Mouse (Mus musculus) embryonic facial prominence, embryonic 10.5 days (tissue): ENCODE measurements around the gene Klrb1f. TPM values are rescaled to one million over a fixed set of nuclear protein-coding genes. Genes with fewer than 3 reads are reported as not detected.
"Not testable (repeated sequence)": the region's sequence is repeated elsewhere in the genome, so short reads cannot be mapped to it uniquely, and the experiment has no call there.

Experiments
- DNase-seq: peaks from one replicate; pipeline ENCODE4 v3.0.0-alpha.2; 2017; ENCODE audit warnings: low spot score
- H3K27ac ChIP-seq: fragments of 300-500 bp; sonication (generic); replicated peaks from 2 replicates; pipeline ENCODE4 v1.5.1; 2016; ENCODE audit warnings: mild to moderate bottlenecking
- H3K27me3 ChIP-seq: fragments of 300-500 bp; sonication (generic); replicated peaks from 2 replicates; pipeline ENCODE4 v1.6.1; 2016; ENCODE audit warnings: low read depth, mild to moderate bottlenecking; ENCODE audit not compliant: poor library complexity, severe bottlenecking
- H3K36me3 ChIP-seq: fragments of 300-500 bp; sonication (generic); replicated peaks from 2 replicates; pipeline ENCODE4 v1.6.1; 2016; ENCODE audit warnings: mild to moderate bottlenecking, moderate library complexity
- H3K4me1 ChIP-seq: fragments of 300-500 bp; sonication (generic); 2 replicates; pipeline ENCODE4 v1.6.1; 2016
- H3K4me3 ChIP-seq: fragments of 300-500 bp; sonication (generic); 2 replicates; pipeline ENCODE4 v1.5.1; 2016; ENCODE audit warnings: mild to moderate bottlenecking, moderate library complexity
- H3K9me3 ChIP-seq: fragments of 300-500 bp; sonication (generic); 2 replicates; pipeline ENCODE4 v1.6.1; 2016; ENCODE audit warnings: mild to moderate bottlenecking
- WGBS: fragments of 180-500 bp; shearing (Covaris S2); methylation state at CpG from one replicate; pipeline ENCODE4 v1.1.7; 2016; 5-methylcytosine and 5-hydroxymethylcytosine counted together
- polyA plus RNA-seq: library from polyadenylated mRNA; unstranded; fragments of >200 nt; fragmentation: Nextera tagmentation; extraction: Ambion mirVana; gene quantifications from 2 replicates; pipeline ENCODE4 v1.2.1, GENCODE M21; 2016

Gene Klrb1f
- polyA plus RNA-seq, 1 experiment from 2014 or later, result not detected

DNA sequence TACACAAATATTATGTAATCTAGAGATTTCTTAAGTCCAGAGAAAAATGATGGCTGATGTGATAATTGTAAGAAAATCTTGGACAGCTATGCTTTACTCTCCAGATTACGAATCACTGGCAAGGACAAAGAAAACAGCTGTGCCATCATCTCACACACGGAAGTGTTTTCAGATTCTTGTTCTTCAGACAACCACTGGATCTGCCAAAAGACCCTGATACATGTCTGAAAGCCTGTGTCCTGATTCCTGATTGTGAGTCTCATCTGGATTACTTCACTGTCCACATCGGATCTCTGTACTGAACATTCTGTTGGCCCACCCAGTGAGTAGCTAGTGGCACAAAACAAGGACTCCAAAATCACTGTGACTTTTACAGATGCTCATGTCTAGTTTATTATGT lies 10.5 kb downstream of the Klrb1f start:
- 83% methylated on average over 3 of the region's 3 CpGs for WGBS
- no peaks in the 10 kb centered on the region for H3K36me3 ChIP-seq
- DNase-seq, result no peak
- no peak overlapping the region for H3K4me3 ChIP-seq
- no peak overlapping the region for H3K27ac ChIP-seq
- no peaks in the 10 kb centered on the region for H3K27me3 ChIP-seq
- no peaks in the 10 kb centered on the region for H3K9me3 ChIP-seq
- H3K4me1 ChIP-seq, result no peaks in the 10 kb centered on the region

DNA sequence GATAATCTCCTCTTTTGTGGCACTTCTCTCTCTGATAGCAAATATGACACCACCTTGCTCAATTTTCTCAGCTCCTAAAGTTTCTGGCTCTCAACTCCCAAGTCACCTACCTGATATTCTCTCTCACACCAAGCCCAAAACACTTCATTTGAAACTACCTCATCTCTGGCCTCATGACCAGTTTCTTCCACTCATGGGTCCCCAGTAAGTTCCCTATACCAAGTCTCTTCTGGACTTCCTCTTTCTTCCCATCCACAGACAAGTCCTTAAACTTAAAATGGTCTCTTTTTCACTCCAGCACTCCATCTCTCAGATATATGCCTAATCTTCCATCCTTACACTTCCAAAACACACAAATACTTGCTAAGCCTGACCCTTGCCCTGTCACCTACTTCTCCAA lies 12.3 kb downstream of the Klrb1f start:
- DNase-seq, result no peak
- Histone ChIP-seq H3K4me1 (no peaks in the 10 kb centered on the region), H3K36me3 (no peaks in the 10 kb centered on the region), H3K9me3 (no peaks in the 10 kb centered on the region), H3K27me3 (no peaks in the 10 kb centered on the region), H3K4me3 (no peak overlapping the region), H3K27ac (no peak overlapping the region)

DNA sequence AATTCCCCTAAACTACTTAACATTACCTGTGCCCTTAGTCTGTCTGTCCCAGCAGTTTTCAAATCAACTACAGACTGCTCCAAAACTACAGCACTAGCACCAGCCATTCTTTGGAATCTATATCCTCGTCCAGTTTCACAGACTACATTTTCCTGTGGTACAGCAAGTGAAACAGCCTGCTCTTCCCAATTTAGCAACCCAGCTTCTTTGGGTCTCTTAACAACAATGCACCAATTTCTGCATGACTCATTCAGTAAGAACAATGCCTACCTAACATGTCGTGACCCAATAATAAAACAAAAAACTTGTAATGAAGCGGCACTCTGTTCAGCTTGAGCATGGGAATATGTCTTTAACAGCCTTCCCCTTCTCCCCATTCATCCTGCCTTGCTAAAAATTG lies 19.7 kb downstream of the Klrb1f start:
- Histone ChIP-seq H3K27ac (no peak overlapping the region), H3K4me1 (no peaks in the 10 kb centered on the region), H3K9me3 (no peaks in the 10 kb centered on the region), H3K36me3 (no peaks in the 10 kb centered on the region), H3K4me3 (no peak overlapping the region), H3K27me3 (no peaks in the 10 kb centered on the region)
- 84% methylated on average over 3 of the region's 3 CpGs for WGBS
- DNase-seq, result no peak

DNA sequence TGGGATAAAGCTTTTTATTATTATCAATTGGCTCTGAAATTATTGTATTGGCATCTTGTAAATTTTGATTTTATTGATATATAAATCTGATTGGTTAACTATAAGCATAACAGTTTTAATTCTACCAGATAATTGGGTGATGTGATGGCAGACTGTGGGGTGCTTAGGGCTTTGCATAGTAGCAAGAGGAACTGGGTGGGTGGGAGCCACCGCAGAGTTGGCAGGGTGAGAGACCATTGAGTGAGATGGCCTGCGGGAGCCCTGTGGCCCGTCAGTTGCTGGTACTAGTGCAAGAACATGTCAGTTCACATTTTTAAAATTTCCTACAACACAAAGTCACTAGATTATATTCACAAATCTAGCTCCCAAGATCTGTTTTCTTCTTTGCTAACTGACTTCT lies 20.2 kb downstream of the Klrb1f start:
- no peak overlapping the region for H3K4me3 ChIP-seq
- H3K9me3 ChIP-seq, result no peaks in the 10 kb centered on the region
- no peaks in the 10 kb centered on the region for H3K27me3 ChIP-seq
- DNase-seq, result no peak
- H3K4me1 ChIP-seq, result no peaks in the 10 kb centered on the region
- no peak overlapping the region for H3K27ac ChIP-seq
- 90% methylated on average over 3 of the region's 3 CpGs for WGBS
- no peaks in the 10 kb centered on the region for H3K36me3 ChIP-seq

DNA sequence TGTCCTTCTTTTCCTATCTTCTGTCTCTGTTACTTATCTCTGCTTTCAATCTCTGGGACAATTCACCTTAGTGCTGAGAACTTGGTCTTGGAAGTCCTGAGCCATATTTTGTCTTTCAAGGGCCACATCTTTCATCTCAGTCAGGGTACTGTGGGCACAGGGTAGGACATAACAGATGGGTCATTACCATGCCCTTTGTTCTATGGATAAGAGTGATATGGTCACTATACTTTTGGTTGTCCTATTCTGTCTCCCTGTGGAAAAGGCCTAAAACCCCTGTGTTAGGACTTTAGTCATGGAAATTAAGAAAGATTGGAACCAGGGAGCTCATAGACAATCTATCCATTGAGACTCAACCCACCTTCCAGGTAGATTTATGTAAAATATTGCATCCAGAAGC lies 20.8 kb downstream of the Klrb1f start:
- no peak overlapping the region for H3K27ac ChIP-seq
- no peak for DNase-seq
- H3K36me3 ChIP-seq, result no peaks in the 10 kb centered on the region
- H3K4me1 ChIP-seq, result no peaks in the 10 kb centered on the region
- no peaks in the 10 kb centered on the region for H3K9me3 ChIP-seq
- no peaks in the 10 kb centered on the region for H3K27me3 ChIP-seq
- no peak overlapping the region for H3K4me3 ChIP-seq

DNA sequence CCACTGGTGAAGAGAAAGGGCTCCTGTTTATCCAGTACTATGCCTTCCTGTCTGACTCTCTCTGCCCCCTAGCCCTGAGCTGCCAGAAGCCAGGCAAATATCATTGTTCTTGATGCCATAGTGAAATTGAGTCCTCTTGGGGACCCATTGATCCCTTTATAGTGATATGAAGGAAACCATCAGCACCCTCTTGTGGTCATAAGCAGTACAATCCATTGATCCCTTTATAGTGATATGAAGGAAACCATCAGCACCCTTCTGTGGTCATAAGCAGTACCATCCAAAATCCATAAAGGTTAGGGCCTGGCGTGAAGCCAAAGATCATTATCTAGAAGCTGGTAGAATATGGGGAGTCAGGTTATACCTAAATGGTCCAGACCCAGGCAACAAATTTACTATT lies 21.3 kb downstream of the Klrb1f start:
- WGBS, result 72% methylated on average over 1 of the region's 1 CpGs
- H3K36me3 ChIP-seq, result no peaks in the 10 kb centered on the region
- H3K27me3 ChIP-seq, result no peaks in the 10 kb centered on the region
- no peaks in the 10 kb centered on the region for H3K9me3 ChIP-seq
- no peak overlapping the region for H3K27ac ChIP-seq
- H3K4me1 ChIP-seq, result no peaks in the 10 kb centered on the region
- no peak overlapping the region for H3K4me3 ChIP-seq
- peak; percentile 12 for DNase-seq

DNA sequence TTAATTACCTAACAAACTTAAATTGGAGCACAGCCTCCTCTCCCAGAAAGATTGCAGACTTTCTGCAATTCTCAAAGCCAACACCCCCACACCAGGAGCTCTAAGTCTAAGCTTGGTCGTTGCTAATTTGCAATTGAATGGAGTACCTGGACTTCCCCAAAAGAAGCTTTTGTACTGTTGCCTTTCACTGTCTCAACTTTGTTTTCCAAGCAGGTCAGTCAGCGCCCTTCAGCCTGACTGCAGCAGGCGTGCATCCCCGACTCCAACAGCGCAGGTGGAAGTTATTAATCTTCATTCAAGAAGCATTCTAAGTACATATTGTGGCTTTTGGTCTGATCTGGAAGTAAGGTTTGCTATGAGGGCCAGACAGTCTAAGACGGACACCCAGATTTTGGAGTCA lies 39.4 kb downstream of the Klrb1f start:
- no peaks in the 10 kb centered on the region for H3K9me3 ChIP-seq
- H3K27me3 ChIP-seq, result no peaks in the 10 kb centered on the region
- H3K4me1 ChIP-seq, result no peaks in the 10 kb centered on the region
- H3K27ac ChIP-seq, result no peak overlapping the region
- no peak overlapping the region for H3K4me3 ChIP-seq
- H3K36me3 ChIP-seq, result no peaks in the 10 kb centered on the region
- no peak for DNase-seq
- 81% methylated on average over 6 of the region's 6 CpGs for WGBS

DNA sequence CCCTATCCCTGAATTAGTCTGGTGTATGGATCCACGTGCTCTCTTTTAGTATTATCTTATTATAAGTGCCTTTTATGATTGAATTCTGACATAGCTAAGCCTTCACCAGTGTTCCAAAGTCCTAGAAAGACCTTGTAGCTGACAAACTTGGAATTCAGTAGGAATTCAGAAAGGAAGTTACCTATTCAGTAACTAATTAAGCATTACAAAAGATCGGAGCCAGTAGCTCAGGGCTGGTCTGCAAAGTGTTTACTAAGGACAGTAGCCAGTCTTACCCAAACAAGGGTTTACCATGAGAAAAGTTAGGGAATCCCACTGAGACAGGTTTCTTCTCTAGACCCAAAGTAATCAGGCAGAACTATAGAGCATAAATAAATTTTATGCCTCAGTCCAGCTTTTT lies 40.3 kb downstream of the Klrb1f start:
- H3K4me1 ChIP-seq, DNase-seq: not testable (repeated sequence)
- WGBS, result 83% methylated on average over 2 of the region's 2 CpGs

DNA sequence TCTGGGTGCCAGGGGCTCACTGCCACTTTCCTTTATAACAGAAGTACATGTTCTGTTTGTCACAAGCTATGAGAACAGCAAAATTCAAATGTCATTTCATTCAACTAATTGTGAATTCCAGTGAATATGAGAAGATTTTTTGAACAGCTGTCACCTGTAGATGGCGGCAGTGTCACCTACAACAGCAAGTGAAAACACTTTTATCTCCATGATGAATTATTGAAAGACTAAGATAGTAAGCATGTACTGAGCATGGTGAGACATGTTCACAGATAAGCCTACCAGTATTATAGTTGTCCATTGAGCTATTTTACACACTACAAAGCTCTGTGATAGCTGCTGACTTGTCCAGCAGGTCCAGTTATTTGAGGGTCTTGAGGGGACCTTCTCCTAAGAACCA lies 42.5 kb downstream of the Klrb1f start:
- H3K36me3 ChIP-seq, result no peaks in the 10 kb centered on the region
- no peaks in the 10 kb centered on the region for H3K4me1 ChIP-seq
- H3K27me3 ChIP-seq, result no peaks in the 10 kb centered on the region
- 0 out of 2 replicates have a peak, but pooled peaks cover 4% of the 10 kb centered on the region for H3K9me3 ChIP-seq
- DNase-seq, result no peak
- no peak overlapping the region for H3K27ac ChIP-seq
- WGBS, result 88% methylated on average over 1 of the region's 1 CpGs
- no peak overlapping the region for H3K4me3 ChIP-seq

More for the DNA sequence above, 40.3 kb downstream of the Klrb1f start:
- H3K27ac ChIP-seq, H3K36me3 ChIP-seq, H3K4me3 ChIP-seq, H3K9me3 ChIP-seq, H3K27me3 ChIP-seq: not testable (repeated sequence)

DNA sequence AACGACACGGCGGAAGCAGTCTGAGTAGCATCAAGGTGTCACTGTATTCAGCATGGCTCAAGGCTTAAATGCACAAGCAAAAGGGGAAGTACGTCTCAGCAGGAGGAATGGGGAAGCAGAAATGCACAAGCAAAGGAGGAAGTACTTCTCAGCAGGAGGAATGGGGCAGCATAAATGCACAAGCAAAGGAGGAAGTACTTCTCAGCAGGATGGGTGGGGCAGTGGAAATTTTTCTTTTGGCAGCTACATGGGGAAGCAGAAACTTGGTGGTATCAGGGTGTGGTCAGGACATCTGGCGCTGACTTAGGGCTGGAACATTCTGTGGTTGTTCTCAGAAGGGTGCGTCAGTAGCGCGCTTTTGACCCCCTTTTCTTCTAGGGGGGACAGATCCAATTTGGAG lies 42.9 kb downstream of the Klrb1f start:
- not testable (repeated sequence) for H3K4me3 ChIP-seq, H3K27me3 ChIP-seq, H3K36me3 ChIP-seq, H3K4me1 ChIP-seq, H3K27ac ChIP-seq, DNase-seq, H3K9me3 ChIP-seq
- WGBS, result 94% methylated on average over 8 of the region's 8 CpGs

DNA sequence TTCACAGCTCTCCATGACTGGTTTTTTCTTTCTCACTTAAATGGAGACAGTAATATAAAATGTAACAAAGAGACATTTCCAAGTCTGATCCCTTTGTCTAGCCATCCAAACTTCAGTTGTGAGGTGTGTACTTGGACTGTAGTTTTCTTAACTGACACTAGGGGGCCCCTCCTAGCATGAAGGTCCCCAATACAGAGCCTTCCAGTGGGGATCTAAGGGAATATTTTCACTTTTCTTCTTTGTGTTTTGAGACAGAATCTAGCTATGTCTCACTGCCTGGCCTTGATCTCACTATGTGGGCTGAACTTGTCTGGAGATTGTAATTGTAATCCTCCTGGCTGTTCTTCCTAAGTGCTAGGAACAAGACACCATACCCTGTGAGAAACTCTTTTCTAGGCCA lies 49.5 kb downstream of the Klrb1f start:
- no peaks in the 10 kb centered on the region for H3K4me1 ChIP-seq
- H3K27ac ChIP-seq, result no peak overlapping the region
- DNase-seq, result no peak
- H3K36me3 ChIP-seq, result no peaks in the 10 kb centered on the region
- H3K4me3 ChIP-seq, result no peak overlapping the region
- H3K27me3 ChIP-seq, result no peaks in the 10 kb centered on the region
- H3K9me3 ChIP-seq, result 0 out of 2 replicates have a peak, but pooled peaks cover 4% of the 10 kb centered on the region

DNA sequence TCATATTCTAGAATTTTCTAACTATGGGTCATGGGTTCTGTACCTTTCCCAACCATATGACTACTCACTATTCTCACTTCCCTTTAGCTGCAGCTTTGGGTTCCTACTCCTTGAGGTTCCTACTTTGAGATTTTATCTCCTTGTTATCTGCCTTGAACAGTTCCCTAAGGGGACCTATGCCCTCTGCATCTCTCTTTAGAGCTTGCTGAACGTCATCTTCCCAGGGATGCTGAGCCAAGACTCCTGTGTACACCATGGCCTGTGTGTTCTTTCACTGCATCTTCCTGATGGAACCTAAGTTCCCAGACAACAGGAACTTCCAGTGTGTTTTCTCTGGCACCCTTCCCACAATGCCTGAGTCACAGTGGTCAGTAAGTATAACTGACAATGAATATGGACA lies 52.2 kb downstream of the Klrb1f start:
- Histone ChIP-seq H3K4me3 (no peak overlapping the region), H3K36me3 (no peaks in the 10 kb centered on the region), H3K27ac (no peak overlapping the region), H3K9me3 (no peaks in the 10 kb centered on the region), H3K27me3 (no peaks in the 10 kb centered on the region), H3K4me1 (no peaks in the 10 kb centered on the region)
- 75% methylated on average over 1 of the region's 1 CpGs for WGBS
- DNase-seq, result no peak

DNA sequence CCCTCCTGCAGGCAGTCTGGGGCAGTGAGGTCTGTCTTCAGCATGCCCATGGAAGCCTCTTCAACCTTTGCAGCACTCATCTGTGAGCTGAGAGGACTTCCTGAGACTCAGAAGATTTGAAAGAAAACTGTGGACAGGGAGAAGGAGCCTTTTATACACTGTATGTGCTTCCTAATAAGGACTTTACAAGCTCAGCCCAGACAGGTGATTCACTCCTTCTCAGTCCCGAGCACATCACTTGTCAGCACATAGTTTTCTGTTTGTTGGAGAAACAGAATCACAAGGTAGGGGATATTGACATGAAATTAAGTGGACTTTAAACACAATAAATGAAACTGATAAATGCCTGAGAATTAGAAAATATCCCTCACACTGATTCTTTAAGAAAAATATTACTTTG lies 55.1 kb downstream of the Klrb1f start, which contains the start of gene Clec2e:
Clec2e (minus strand) TSS at position 120 of the 400 bp plus-strand sequence.
- 73% methylated on average over 1 of the region's 1 CpGs for WGBS
- H3K27ac ChIP-seq, H3K9me3 ChIP-seq, H3K27me3 ChIP-seq, H3K36me3 ChIP-seq, H3K4me1 ChIP-seq, H3K4me3 ChIP-seq, DNase-seq: not testable (repeated sequence)

DNA sequence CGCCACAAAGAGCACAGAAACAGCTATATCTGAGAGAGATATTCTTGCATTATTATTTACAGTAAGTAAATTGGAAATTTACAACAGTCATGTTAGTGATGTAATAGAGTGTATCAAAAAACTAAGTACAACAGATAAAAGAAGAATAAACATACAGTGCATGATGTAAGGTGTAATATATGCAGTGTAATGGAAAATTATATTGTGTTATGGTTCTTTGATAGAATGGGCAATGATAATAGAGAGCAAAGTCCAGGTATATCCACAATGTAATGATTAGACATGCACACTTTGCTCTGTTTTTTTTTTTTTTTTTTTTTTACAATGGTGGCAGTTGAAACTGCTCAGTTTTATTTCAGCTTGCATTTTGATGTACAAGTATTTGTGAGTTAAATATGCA lies 55.9 kb downstream of the Klrb1f start:
- H3K9me3 ChIP-seq, result no peaks in the 10 kb centered on the region
- H3K27me3 ChIP-seq, result no peaks in the 10 kb centered on the region
- DNase-seq, result no peak
- H3K4me1 ChIP-seq, result no peaks in the 10 kb centered on the region
- 81% methylated on average over 1 of the region's 1 CpGs for WGBS
- H3K36me3 ChIP-seq, result no peaks in the 10 kb centered on the region
- H3K27ac ChIP-seq, result no peak overlapping the region
- no peak overlapping the region for H3K4me3 ChIP-seq
